Mouse (Mus musculus) ovary, postnatal 10 days (tissue): ENCODE results near the gene 4930447C04Rik.

Experiments
- DNase-seq: peaks from one replicate; pipeline ENCODE4 v3.0.0; 2022; ENCODE audit warnings: low spot score

Gene 4930447C04Rik

GRCm38 (mm10) chr12:72940071-72940821, at the start of gene 4930447C04Rik:
Gene 4930447C04Rik (minus strand): TSS chr12:72940774.
- no peak for DNase-seq

- DNase-seq: no peak
Observed at GRCm38 (mm10) chr12:72983071-72983857, 42.7 kb upstream of the 4930447C04Rik start.

GRCm38 (mm10) chr12:72982616-72983015, 42.0 kb upstream of the 4930447C04Rik start:
- no peak for DNase-seq

GRCm38 (mm10) chr12:72979236-72979635, 38.7 kb upstream of the 4930447C04Rik start:
- no peak for DNase-seq

GRCm38 (mm10) chr12:72977851-72978250, 37.3 kb upstream of the 4930447C04Rik start:
- DNase-seq: no peak

GRCm38 (mm10) chr12:72976718-72977117, 36.1 kb upstream of the 4930447C04Rik start:
- peak; percentile 21 for DNase-seq

- no peak for DNase-seq
Observed at GRCm38 (mm10) chr12:72976172-72976571, 35.6 kb upstream of the 4930447C04Rik start.

GRCm38 (mm10) chr12:72973161-72973560, 32.6 kb upstream of the 4930447C04Rik start:
- DNase-seq: no peak

GRCm38 (mm10) chr12:72970620-72971019, 30.0 kb upstream of the 4930447C04Rik start:
- no peak for DNase-seq

GRCm38 (mm10) chr12:72967541-72967940, 27.0 kb upstream of the 4930447C04Rik start:
- no peak for DNase-seq

GRCm38 (mm10) chr12:72962761-72963160, 22.2 kb upstream of the 4930447C04Rik start:
- no peak for DNase-seq

- no peak for DNase-seq
Observed at GRCm38 (mm10) chr12:72958446-72958845, 17.9 kb upstream of the 4930447C04Rik start.

GRCm38 (mm10) chr12:72957829-72958424, 17.4 kb upstream of the 4930447C04Rik start:
- DNase-seq: no peak

- DNase-seq: no peak
Observed at GRCm38 (mm10) chr12:72954906-72955305, 14.3 kb upstream of the 4930447C04Rik start.

GRCm38 (mm10) chr12:72953858-72954257, 13.3 kb upstream of the 4930447C04Rik start:
- no peak for DNase-seq

GRCm38 (mm10) chr12:72953089-72953488, 12.5 kb upstream of the 4930447C04Rik start:
- DNase-seq: no peak

GRCm38 (mm10) chr12:72947335-72947734, 6.8 kb upstream of the 4930447C04Rik start:
- no peak for DNase-seq

- no peak for DNase-seq
Observed at GRCm38 (mm10) chr12:72946805-72947204, 6.2 kb upstream of the 4930447C04Rik start.

GRCm38 (mm10) chr12:72946064-72946395, 5.5 kb upstream of the 4930447C04Rik start:
- no peak for DNase-seq

- no peak for DNase-seq
Observed at GRCm38 (mm10) chr12:72945301-72946063, 4.9 kb upstream of the 4930447C04Rik start.

GRCm38 (mm10) chr12:72944411-72945225, 4.0 kb upstream of the 4930447C04Rik start:
- no peak for DNase-seq
